Mouse (Mus musculus): ENCODE measurements around the gene Ythdf1. TPM values are rescaled to one million over a fixed set of nuclear protein-coding genes. Genes with fewer than 3 reads are reported as not detected.

Gene Ythdf1
- polyA plus RNA-seq, 1 experiment from 2014 or later = 24.2 TPM

DNA sequence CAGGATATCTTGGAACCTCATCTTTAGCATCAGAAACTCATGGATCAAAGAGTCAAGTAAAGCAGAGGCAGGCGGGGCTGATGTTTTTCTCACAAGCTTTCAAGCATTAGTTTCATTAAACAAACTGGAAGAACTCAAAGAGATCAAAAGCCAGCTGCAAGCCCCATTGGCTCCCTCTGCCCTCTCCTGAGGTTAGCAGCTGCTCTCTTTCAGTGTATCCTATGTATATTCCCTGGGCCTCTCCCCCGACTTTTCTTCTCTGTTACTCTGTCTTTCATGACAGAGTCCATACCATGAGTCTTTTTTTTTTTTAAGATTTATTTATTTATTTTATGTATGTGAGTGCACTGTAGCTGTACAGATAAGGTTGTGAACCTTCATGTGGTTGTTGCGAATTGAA, 39.4 kb upstream of the Ythdf1 start:
- TF ChIP-seq CTCF (IDR thresholded peaks at IDR 0.05; ENCODE audit: low read depth) = no peak
- Histone ChIP-seq H3K27ac (ENCODE audit: low read depth, low read length) (no peak overlapping the region), H3K36me3 (ENCODE audit: control insufficient read depth, insufficient read depth) (no peaks in the 10 kb centered on the region), H3K4me2 (replicated peaks; ENCODE audit: low read depth) (no peak overlapping the region), H3K9me3 (ENCODE audit: control insufficient read depth) (no peaks in the 10 kb centered on the region), H3K27me3 (replicated peaks; ENCODE audit: control insufficient read depth, insufficient read depth, low read length) (no peaks in the 10 kb centered on the region), H3K9ac (ENCODE audit: low read depth, low read length) (no peak overlapping the region), H3K4me3 (ENCODE audit: low read depth, low read length) (no peak overlapping the region), H3K4me1 (replicated peaks; ENCODE audit: control insufficient read depth, insufficient read depth, low read length) (0 out of 2 replicates have a peak, but pooled peaks cover 15% of the 10 kb centered on the region)
- WGBS = 65% methylated on average over 3 of the region's 3 CpGs
- ATAC-seq = no peak

DNA sequence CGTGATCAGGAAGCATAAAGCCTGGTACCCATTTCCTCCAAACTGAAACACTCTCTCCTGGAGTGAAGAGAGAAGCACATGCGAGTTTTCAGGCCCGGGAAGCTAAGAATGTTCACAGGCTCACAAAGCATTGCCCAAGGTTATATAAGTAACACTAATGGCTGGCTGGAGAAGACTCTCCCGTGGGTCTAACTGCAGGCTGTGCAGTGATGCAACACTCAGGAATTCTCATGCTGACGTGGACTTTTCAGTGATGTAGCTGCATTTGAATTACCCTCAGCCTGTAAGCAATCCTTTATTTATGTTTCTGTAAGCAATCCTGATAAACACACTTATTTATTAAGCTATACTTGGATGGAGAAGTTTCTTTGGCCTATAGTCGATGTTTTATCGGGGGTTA, 38.9 kb upstream of the Ythdf1 start:
- Histone ChIP-seq H3K4me1 (replicated peaks; ENCODE audit: control insufficient read depth, insufficient read depth, low read length) (0 out of 2 replicates have a peak, but pooled peaks cover 15% of the 10 kb centered on the region), H3K4me2 (replicated peaks; ENCODE audit: low read depth) (no peak overlapping the region), H3K9ac (ENCODE audit: low read depth, low read length) (no peak overlapping the region), H3K27ac (ENCODE audit: low read depth, low read length) (no peak overlapping the region), H3K4me3 (ENCODE audit: low read depth, low read length) (no peak overlapping the region), H3K27me3 (replicated peaks; ENCODE audit: control insufficient read depth, insufficient read depth, low read length) (no peaks in the 10 kb centered on the region), H3K36me3 (ENCODE audit: control insufficient read depth, insufficient read depth) (no peaks in the 10 kb centered on the region), H3K9me3 (ENCODE audit: control insufficient read depth) (no peaks in the 10 kb centered on the region)
- WGBS = 58% methylated on average over 7 of the region's 7 CpGs
- no peak for TF ChIP-seq CTCF (IDR thresholded peaks at IDR 0.05; ENCODE audit: low read depth)
- no peak for ATAC-seq

- peak within 1 kb of the TSS; percentile 15; the same call in 1 of the 2 replicates for H3K27ac ChIP-seq (ENCODE audit: low read depth, low read length)
- peak; percentile 55 for ATAC-seq
- under 1% methylated on average over 52 of the region's 52 CpGs for WGBS
- H3K9ac ChIP-seq (ENCODE audit: low read depth, low read length) = peak within 1 kb of the TSS; percentile 37
- TF ChIP-seq CTCF (IDR thresholded peaks at IDR 0.05; ENCODE audit: low read depth) = peak; percentile 65
- H3K4me3 ChIP-seq (ENCODE audit: low read depth, low read length) = peak within 1 kb of the TSS; percentile 54
- no peaks in the 10 kb centered on the region for H3K9me3 ChIP-seq (ENCODE audit: control insufficient read depth)
- H3K4me1 ChIP-seq (replicated peaks; ENCODE audit: control insufficient read depth, insufficient read depth, low read length) = no peaks in the 10 kb centered on the region
- peak within 1 kb of the TSS; percentile 94 for H3K4me2 ChIP-seq (replicated peaks; ENCODE audit: low read depth)
- 0 out of 2 replicates have a peak, but pooled peaks cover 7% of the 10 kb centered on the region for H3K27me3 ChIP-seq (replicated peaks; ENCODE audit: control insufficient read depth, insufficient read depth, low read length)
- H3K36me3 ChIP-seq (ENCODE audit: control insufficient read depth, insufficient read depth) = no peaks in the 10 kb centered on the region
Measured at GRCm38 (mm10) chr2:180954061-180955047, 33.6 kb upstream of the Ythdf1 start, which contains the start of gene Nkain4. Gene Nkain4 (minus strand): TSS chr2:180954699.

DNA sequence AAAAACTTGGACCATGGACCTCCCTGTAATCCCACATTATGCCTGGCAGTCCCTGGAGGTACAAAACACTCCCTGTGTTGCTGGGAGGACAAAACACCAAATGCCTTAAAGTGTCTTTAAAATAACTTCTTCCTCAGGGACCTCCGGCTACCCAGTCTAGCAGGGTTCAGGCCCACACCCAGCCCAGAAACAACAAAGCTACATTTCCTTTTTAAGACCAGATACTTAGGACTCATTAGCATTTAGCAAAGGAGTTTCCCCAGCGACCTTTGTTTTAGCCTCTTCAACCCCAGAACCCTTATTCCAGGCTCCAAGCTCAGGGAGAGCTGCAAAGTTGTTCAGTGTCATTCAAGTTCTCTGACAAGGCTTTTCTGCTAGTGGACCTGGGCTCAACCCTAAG, 32.9 kb upstream of the Ythdf1 start:
- Histone ChIP-seq H3K9me3 (ENCODE audit: control insufficient read depth) (no peaks in the 10 kb centered on the region), H3K4me3 (ENCODE audit: low read depth, low read length) (peak overlapping the region; percentile 54), H3K36me3 (ENCODE audit: control insufficient read depth, insufficient read depth) (no peaks in the 10 kb centered on the region), H3K27ac (ENCODE audit: low read depth, low read length) (peak overlapping the region; percentile 7; the same call in 1 of the 2 replicates), H3K4me1 (replicated peaks; ENCODE audit: control insufficient read depth, insufficient read depth, low read length) (no peaks in the 10 kb centered on the region), H3K4me2 (replicated peaks; ENCODE audit: low read depth) (peak overlapping the region; percentile 94), H3K27me3 (replicated peaks; ENCODE audit: control insufficient read depth, insufficient read depth, low read length) (0 out of 2 replicates have a peak, but pooled peaks cover 7% of the 10 kb centered on the region), H3K9ac (ENCODE audit: low read depth, low read length) (0 out of 2 replicates have a peak overlapping the region, but pooled peaks have one; percentile 37)
- no peak for ATAC-seq
- no peak for TF ChIP-seq CTCF (IDR thresholded peaks at IDR 0.05; ENCODE audit: low read depth)
- 40% methylated on average over 2 of the region's 2 CpGs for WGBS

DNA sequence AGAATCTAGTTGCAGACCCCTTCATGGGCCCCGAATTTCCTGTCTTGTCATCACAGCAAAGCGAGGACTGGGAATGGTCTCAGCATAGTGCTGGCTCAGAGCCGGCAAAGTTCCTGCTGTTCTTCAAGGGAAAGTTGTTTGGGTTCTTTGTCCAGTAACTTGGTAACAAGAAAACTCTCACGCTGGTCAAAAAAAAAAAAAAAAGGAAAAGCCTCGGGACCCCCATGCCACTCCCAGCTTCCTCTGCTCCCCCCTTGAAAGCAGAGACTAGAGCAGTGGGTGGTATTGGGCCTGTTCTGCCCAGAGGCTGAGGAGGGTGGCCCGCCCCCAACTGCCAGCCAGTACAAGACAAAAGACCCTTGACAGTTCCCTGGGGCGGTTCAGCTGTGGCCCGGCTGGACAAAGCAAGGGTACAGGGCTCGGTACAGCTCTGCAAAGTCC, 32.0 kb upstream of the Ythdf1 start:
- Histone ChIP-seq H3K4me1 (replicated peaks; ENCODE audit: control insufficient read depth, insufficient read depth, low read length) (no peaks in the 10 kb centered on the region), H3K9ac (ENCODE audit: low read depth, low read length) (no peak overlapping the region; the same call in 1 of the 2 replicates), H3K9me3 (ENCODE audit: control insufficient read depth) (no peaks in the 10 kb centered on the region), H3K4me3 (ENCODE audit: low read depth, low read length) (no peak overlapping the region), H3K27ac (ENCODE audit: low read depth, low read length) (no peak overlapping the region), H3K36me3 (ENCODE audit: control insufficient read depth, insufficient read depth) (no peaks in the 10 kb centered on the region), H3K4me2 (replicated peaks; ENCODE audit: low read depth) (peak overlapping the region; percentile 6; the same call in 1 of the 2 replicates), H3K27me3 (replicated peaks; ENCODE audit: control insufficient read depth, insufficient read depth, low read length) (0 out of 2 replicates have a peak, but pooled peaks cover 7% of the 10 kb centered on the region)
- WGBS = 53% methylated on average over 9 of the region's 9 CpGs
- ATAC-seq = no peak
- TF ChIP-seq CTCF (IDR thresholded peaks at IDR 0.05; ENCODE audit: low read depth) = no peak

GRCm38 (mm10) chr2:180949947-180950346, 29.2 kb upstream of the Ythdf1 start:
- H3K4me3 ChIP-seq (ENCODE audit: low read depth, low read length) = no peak overlapping the region
- no peak for ATAC-seq

More at GRCm38 (mm10) chr2:180949947-180950346, 29.2 kb upstream of the Ythdf1 start:
- Histone ChIP-seq H3K4me2 (replicated peaks; ENCODE audit: low read depth) (no peak overlapping the region), H3K27me3 (replicated peaks; ENCODE audit: control insufficient read depth, insufficient read depth, low read length) (0 out of 2 replicates have a peak, but pooled peaks cover 7% of the 10 kb centered on the region), H3K36me3 (ENCODE audit: control insufficient read depth, insufficient read depth) (no peaks in the 10 kb centered on the region), H3K4me1 (replicated peaks; ENCODE audit: control insufficient read depth, insufficient read depth, low read length) (no peaks in the 10 kb centered on the region), H3K9me3 (ENCODE audit: control insufficient read depth) (no peaks in the 10 kb centered on the region), H3K27ac (ENCODE audit: low read depth, low read length) (no peak overlapping the region), H3K9ac (ENCODE audit: low read depth, low read length) (no peak overlapping the region)
- 30% methylated on average over 1 of the region's 1 CpGs for WGBS
- no peak for TF ChIP-seq CTCF (IDR thresholded peaks at IDR 0.05; ENCODE audit: low read depth)

Data from intestine, postnatal 0 days (tissue).